Mouse (Mus musculus): ENCODE results near the gene Btbd17. TPM values are rescaled to one million over a fixed set of nuclear protein-coding genes. Genes with fewer than 3 reads are reported as not detected.

Gene Btbd17
- polyA plus RNA-seq, 1 experiment from 2014 or later = 24.2 TPM

GRCm38 (mm10) chr11:114789061-114789714, 6.6 kb downstream of the Btbd17 start:
- peak overlapping the region; percentile 19; the same call in 1 of the 2 replicates for H3K4me3 ChIP-seq (ENCODE audit: low read length)
- H3K27me3 ChIP-seq (replicated peaks; ENCODE audit: control insufficient read depth, insufficient read depth, low read length) = peaks cover 23% of the 10 kb centered on the region
- peaks cover 40% of the 10 kb centered on the region for H3K4me1 ChIP-seq (ENCODE audit: control insufficient read depth, insufficient read depth, low read depth, low read length)
- 13% methylated on average over 30 of the region's 30 CpGs for WGBS
- no peaks in the 10 kb centered on the region for H3K9me3 ChIP-seq (ENCODE audit: control insufficient read depth, low read length)
- H3K36me3 ChIP-seq (ENCODE audit: control insufficient read depth, insufficient read depth, low read length) = no peaks in the 10 kb centered on the region
- peak overlapping the region; percentile 47; the same call in 1 of the 2 replicates for H3K9ac ChIP-seq (ENCODE audit: low read depth, low read length)
- H3K27ac ChIP-seq (ENCODE audit: low read depth, low read length) = no peak overlapping the region
- peak overlapping the region; percentile 49 for H3K4me2 ChIP-seq (ENCODE audit: low read length)
- ATAC-seq = peak; percentile 38

GRCm38 (mm10) chr11:114787611-114788010, 8.1 kb downstream of the Btbd17 start:
- no peak overlapping the region for H3K4me3 ChIP-seq (ENCODE audit: low read length)
- no peaks in the 10 kb centered on the region for H3K9me3 ChIP-seq (ENCODE audit: control insufficient read depth, low read length)
- no peak for ATAC-seq
- peaks cover 21% of the 10 kb centered on the region for H3K27me3 ChIP-seq (replicated peaks; ENCODE audit: control insufficient read depth, insufficient read depth, low read length)
- H3K36me3 ChIP-seq (ENCODE audit: control insufficient read depth, insufficient read depth, low read length) = no peaks in the 10 kb centered on the region
- H3K9ac ChIP-seq (ENCODE audit: low read depth, low read length) = no peak overlapping the region
- 78% methylated on average over 3 of the region's 3 CpGs for WGBS
- H3K27ac ChIP-seq (ENCODE audit: low read depth, low read length) = no peak overlapping the region
- peaks cover 27% of the 10 kb centered on the region for H3K4me1 ChIP-seq (ENCODE audit: control insufficient read depth, insufficient read depth, low read depth, low read length)
- H3K4me2 ChIP-seq (ENCODE audit: low read length) = no peak overlapping the region

DNA sequence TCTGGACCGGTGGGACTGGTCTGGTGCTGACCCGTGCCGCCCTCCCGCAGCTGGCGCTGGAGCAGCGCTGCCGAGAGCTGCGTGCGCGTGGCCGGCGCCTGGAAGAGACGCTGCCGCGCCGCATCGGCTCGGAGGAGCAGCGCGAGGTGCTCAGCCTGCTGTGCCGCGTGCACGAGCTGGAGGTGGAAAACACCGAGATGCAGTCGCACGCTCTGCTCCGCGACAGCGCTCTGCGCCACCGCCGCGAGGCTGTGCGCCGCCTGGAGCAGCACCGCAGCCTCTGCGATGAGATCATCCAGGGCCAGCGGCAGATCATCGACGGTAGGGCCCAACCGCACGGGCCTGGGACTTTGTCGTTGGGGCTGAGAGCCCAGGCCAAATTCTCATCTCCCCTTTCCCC, 9.4 kb downstream of the Btbd17 start:
- Histone ChIP-seq H3K9me3 (ENCODE audit: control insufficient read depth, low read length) (no peaks in the 10 kb centered on the region), H3K36me3 (ENCODE audit: control insufficient read depth, insufficient read depth, low read length) (no peaks in the 10 kb centered on the region), H3K4me2 (ENCODE audit: low read length) (peak overlapping the region; percentile 68), H3K4me3 (ENCODE audit: low read length) (peak overlapping the region; percentile 36), H3K27me3 (replicated peaks; ENCODE audit: control insufficient read depth, insufficient read depth, low read length) (peaks cover 21% of the 10 kb centered on the region), H3K4me1 (ENCODE audit: control insufficient read depth, insufficient read depth, low read depth, low read length) (peaks cover 16% of the 10 kb centered on the region), H3K9ac (ENCODE audit: low read depth, low read length) (peak overlapping the region; percentile 53), H3K27ac (ENCODE audit: low read depth, low read length) (0 out of 2 replicates have a peak overlapping the region, but pooled peaks have one; percentile 24)
- peak; percentile 53 for ATAC-seq
- WGBS = under 1% methylated on average over 43 of the region's 43 CpGs

- peaks cover 12% of the 10 kb centered on the region for H3K4me1 ChIP-seq (ENCODE audit: control insufficient read depth, insufficient read depth, low read depth, low read length)
- no peaks in the 10 kb centered on the region for H3K36me3 ChIP-seq (ENCODE audit: control insufficient read depth, insufficient read depth, low read length)
- H3K9ac ChIP-seq (ENCODE audit: low read depth, low read length) = peak overlapping the region; percentile 53
- peak overlapping the region; percentile 68 for H3K4me2 ChIP-seq (ENCODE audit: low read length)
- H3K9me3 ChIP-seq (ENCODE audit: control insufficient read depth, low read length) = no peaks in the 10 kb centered on the region
- WGBS = 50% methylated on average over 10 of the region's 10 CpGs
- H3K27me3 ChIP-seq (replicated peaks; ENCODE audit: control insufficient read depth, insufficient read depth, low read length) = peaks cover 21% of the 10 kb centered on the region
- H3K27ac ChIP-seq (ENCODE audit: low read depth, low read length) = no peak overlapping the region
- ATAC-seq = no peak
- peak overlapping the region; percentile 36 for H3K4me3 ChIP-seq (ENCODE audit: low read length)
These were observed 9.9 kb downstream of the Btbd17 start for GRCm38 (mm10) chr11:114785892-114786291.

- Histone ChIP-seq H3K4me3 (ENCODE audit: low read length) (no peak overlapping the region), H3K36me3 (ENCODE audit: control insufficient read depth, insufficient read depth, low read length) (no peaks in the 10 kb centered on the region), H3K27ac (ENCODE audit: low read depth, low read length) (no peak overlapping the region), H3K4me1 (ENCODE audit: control insufficient read depth, insufficient read depth, low read depth, low read length) (no peaks in the 10 kb centered on the region; the same call in 1 of the 2 replicates), H3K27me3 (replicated peaks; ENCODE audit: control insufficient read depth, insufficient read depth, low read length) (no peaks in the 10 kb centered on the region), H3K9me3 (ENCODE audit: control insufficient read depth, low read length) (no peaks in the 10 kb centered on the region), H3K9ac (ENCODE audit: low read depth, low read length) (no peak overlapping the region), H3K4me2 (ENCODE audit: low read length) (no peak overlapping the region)
- no peak for ATAC-seq
- 39% methylated on average over 9 of the region's 9 CpGs for WGBS
These were observed 15.7 kb downstream of the Btbd17 start for GRCm38 (mm10) chr11:114780076-114780475.

DNA sequence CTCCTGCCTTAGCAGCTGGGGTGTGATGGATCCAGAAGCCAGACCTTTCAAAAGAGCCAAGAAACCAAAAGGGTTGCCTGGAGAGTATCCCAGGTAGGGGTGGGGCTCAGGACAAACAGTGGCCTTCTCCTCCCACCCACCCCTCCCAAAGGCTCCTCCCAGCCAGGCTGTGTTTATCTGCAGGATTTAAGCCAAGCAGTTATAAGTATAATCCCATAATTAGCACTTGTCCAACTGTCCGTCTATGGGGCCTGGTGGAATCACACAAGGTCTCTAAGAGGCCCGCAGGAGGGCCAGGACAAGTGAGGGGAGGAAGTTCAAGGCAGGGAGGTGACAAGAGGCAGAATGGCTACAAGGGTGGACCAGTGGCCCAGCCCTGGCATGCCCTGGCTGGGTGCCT, 23.8 kb downstream of the Btbd17 start:
- WGBS = 67% methylated on average over 2 of the region's 2 CpGs
- H3K9ac ChIP-seq (ENCODE audit: low read depth, low read length) = no peak overlapping the region
- H3K36me3 ChIP-seq (ENCODE audit: control insufficient read depth, insufficient read depth, low read length) = no peaks in the 10 kb centered on the region
- no peak overlapping the region for H3K27ac ChIP-seq (ENCODE audit: low read depth, low read length)
- H3K4me3 ChIP-seq (ENCODE audit: low read length) = no peak overlapping the region
- ATAC-seq = no peak
- no peaks in the 10 kb centered on the region for H3K4me1 ChIP-seq (ENCODE audit: control insufficient read depth, insufficient read depth, low read depth, low read length)
- no peaks in the 10 kb centered on the region for H3K27me3 ChIP-seq (replicated peaks; ENCODE audit: control insufficient read depth, insufficient read depth, low read length)
- H3K9me3 ChIP-seq (ENCODE audit: control insufficient read depth, low read length) = no peaks in the 10 kb centered on the region
- no peak overlapping the region for H3K4me2 ChIP-seq (ENCODE audit: low read length)

DNA sequence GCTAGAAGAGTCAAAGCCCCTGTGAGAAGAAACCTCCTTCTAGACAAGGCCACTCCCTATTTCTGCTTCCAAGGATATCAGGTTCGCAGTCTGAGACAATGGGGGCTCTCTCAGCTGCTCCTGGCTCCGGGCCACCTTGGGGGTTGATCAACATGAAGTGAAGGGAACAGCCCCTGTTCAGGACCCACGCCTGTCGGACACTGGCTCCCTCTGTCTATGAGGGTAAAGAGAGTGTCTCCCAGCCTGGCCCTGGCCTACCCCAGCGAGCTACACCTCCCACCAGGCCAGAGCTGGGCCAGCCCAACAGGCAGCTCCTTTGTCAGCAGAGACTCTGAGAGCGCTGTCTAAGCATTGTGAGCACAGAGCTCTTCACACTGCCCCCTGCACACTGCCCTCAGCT, 25.8 kb downstream of the Btbd17 start:
- Histone ChIP-seq H3K4me2 (ENCODE audit: low read length) (no peak overlapping the region), H3K4me3 (ENCODE audit: low read length) (no peak overlapping the region), H3K9ac (ENCODE audit: low read depth, low read length) (no peak overlapping the region), H3K9me3 (ENCODE audit: control insufficient read depth, low read length) (no peaks in the 10 kb centered on the region), H3K36me3 (ENCODE audit: control insufficient read depth, insufficient read depth, low read length) (no peaks in the 10 kb centered on the region), H3K27me3 (replicated peaks; ENCODE audit: control insufficient read depth, insufficient read depth, low read length) (peaks cover 5% of the 10 kb centered on the region; the same call in 1 of the 2 replicates), H3K4me1 (ENCODE audit: control insufficient read depth, insufficient read depth, low read depth, low read length) (peaks cover 2% of the 10 kb centered on the region), H3K27ac (ENCODE audit: low read depth, low read length) (no peak overlapping the region)
- ATAC-seq = no peak
- WGBS = 40% methylated on average over 6 of the region's 6 CpGs

DNA sequence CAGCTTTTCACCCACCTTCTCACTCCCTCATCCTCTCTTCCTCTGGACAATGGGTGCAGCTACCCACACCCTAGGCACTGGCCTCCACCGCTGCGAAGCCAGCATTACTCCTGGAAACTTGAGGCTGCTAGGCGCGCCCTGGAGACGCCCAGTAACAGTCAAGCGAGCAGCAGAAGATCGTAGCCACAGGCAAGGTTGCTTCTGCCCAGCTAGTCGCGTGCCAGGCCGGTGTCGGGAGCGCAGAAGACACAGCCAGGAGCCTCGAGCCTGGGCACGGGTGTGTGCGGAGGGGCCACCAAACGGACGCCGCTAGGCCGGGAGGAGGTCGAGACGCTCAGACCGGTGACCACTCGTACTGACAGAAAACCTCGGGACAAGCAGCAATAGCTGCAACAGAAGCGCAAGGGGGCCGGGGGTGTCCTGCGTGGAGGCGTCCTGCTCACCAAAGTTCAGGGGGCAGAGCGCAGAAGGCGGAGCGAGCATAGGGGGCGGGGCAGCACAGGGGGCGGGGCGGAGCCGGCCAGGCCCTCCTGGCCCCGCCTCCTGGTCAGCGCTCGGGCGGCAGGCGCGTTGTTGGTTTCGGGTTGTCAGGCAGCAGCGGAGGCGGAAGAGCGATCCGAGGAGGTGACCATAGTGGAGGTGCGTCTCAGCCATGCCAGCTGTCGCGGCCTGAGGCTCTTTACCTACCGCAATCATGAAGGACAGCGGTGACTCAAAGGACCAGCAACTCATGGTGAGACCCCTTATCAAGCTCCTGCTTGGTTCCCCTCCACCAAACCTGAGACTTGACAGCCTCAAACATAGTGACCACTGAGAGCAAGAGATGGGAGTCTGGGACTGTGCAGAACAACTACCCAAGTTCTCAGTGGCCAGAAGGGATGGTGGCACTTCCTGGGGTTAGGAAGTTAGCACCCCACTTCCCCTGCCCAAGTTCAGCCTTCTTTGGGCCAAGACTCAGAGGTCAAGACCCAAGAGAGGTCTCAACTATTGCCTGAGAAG, 30.6 kb downstream of the Btbd17 start, which contains the start of gene Kif19a:
Kif19a (plus strand) TSS at position 569 of the 999 bp plus-strand sequence.
- H3K4me2 ChIP-seq (ENCODE audit: low read length) = peak within 1 kb of the TSS; percentile 79
- no peak within 1 kb of the TSS for H3K27ac ChIP-seq (ENCODE audit: low read depth, low read length)
- H3K36me3 ChIP-seq (ENCODE audit: control insufficient read depth, insufficient read depth, low read length) = no peaks in the 10 kb centered on the region
- H3K9me3 ChIP-seq (ENCODE audit: control insufficient read depth, low read length) = no peaks in the 10 kb centered on the region
- peak; percentile 67 for ATAC-seq
- 2% methylated on average over 47 of the region's 51 CpGs for WGBS
- peaks cover 5% of the 10 kb centered on the region for H3K4me1 ChIP-seq (ENCODE audit: control insufficient read depth, insufficient read depth, low read depth, low read length)
- peak within 1 kb of the TSS; percentile 47 for H3K4me3 ChIP-seq (ENCODE audit: low read length)
- H3K9ac ChIP-seq (ENCODE audit: low read depth, low read length) = peak within 1 kb of the TSS; percentile 58
- H3K27me3 ChIP-seq (replicated peaks; ENCODE audit: control insufficient read depth, insufficient read depth, low read length) = peaks cover 5% of the 10 kb centered on the region; the same call in 1 of the 2 replicates
